ENCODE assay signal across 22 mouse cellular contexts in the genomic region with DNA sequence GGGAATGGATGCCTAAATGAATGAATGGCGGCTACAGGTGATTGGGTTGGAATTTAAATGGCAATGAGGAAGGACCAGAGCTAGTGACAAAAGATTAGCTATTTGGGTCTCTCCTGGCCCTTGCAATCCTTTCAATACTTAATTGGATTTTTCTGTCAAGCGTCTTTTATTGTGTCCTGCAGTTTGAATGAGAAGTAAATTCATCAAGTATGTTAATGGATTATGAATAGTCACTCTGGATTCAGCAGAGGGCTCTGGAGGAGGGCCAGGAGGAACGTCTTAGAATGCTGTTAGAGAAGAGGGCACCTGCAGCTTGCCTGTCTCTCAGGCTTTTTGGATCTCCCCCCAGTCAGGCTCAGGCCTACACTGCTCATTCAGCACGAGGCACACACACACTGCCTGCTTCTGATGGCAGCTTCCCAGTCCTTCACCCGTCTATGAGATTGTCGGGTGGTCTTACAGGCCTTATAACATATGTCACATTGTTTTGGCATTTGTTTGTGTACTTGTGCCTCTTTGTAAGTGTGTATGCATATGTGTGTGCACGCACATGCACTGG.
A peak's percentile ranks its signal among the peaks of the same experiment; 100 is the strongest.
DNase-seq lines count a peak whose midpoint lies in the region; ATAC-seq and TF ChIP-seq lines count a peak whose summit lies in the region.
"Had no signal": no experiment of that assay in that cellular context is flagged by ENCODE, and none has a peak within 500 bp of the region (broad histone marks: within the 10 kb centered on the region; RNA-seq: fewer than 3 reads in every experiment).

No protein-coding gene starts in this region.

- no peak for DNase-seq in midbrain, postnatal 0 days (ENCODE audit: low spot score)
- DNase-seq in Muller cell, postnatal 12 days (ENCODE audit: inconsistent ontology term): peak; percentile 14
- peak; percentile 79 for DNase-seq in brain, embryonic 14.5 days (ENCODE audit: low read depth)
- peak; percentile 20 for DNase-seq in forebrain, postnatal 0 days
- DNase-seq in frontal cortex, postnatal 36 days (ENCODE audit: low spot score in 2 of 2): no peak
- DNase-seq in natural killer cell, adult 2 months (ENCODE audit: low spot score in 2 of 2): no peak
- DNase-seq: adrenal gland, postnatal 14 days; cerebellum, adult 18-20 months; cerebellum, adult 9-11 months; embryo, embryonic 11 days; gastrocnemius, postnatal 36 days; heart, adult 18-20 months; heart, postnatal 10 days; heart, postnatal 4 days had no signal

- H3K4me1 ChIP-seq in midbrain, embryonic 13.5 days (replicated peaks): no peaks in the 10 kb centered on the region
- no peaks in the 10 kb centered on the region for H3K4me1 ChIP-seq in midbrain, postnatal 0 days (ENCODE audit: insufficient read depth, low read length)
- no peaks in the 10 kb centered on the region for H3K4me1 ChIP-seq in forebrain, postnatal 0 days (ENCODE audit: insufficient read depth)
- H3K4me1 ChIP-seq: embryonic facial prominence, embryonic 15.5 days; heart, embryonic 10.5 days; hindbrain, embryonic 12.5 days had no signal

- H3K27ac ChIP-seq in midbrain, embryonic 13.5 days: no peak overlapping the region
- H3K27ac ChIP-seq in midbrain, postnatal 0 days (ENCODE audit: low read depth, low read length): no peak overlapping the region
- no peak overlapping the region for H3K27ac ChIP-seq in forebrain, postnatal 0 days (ENCODE audit: low read depth, low read length)
- H3K27ac ChIP-seq: embryonic facial prominence, embryonic 15.5 days; heart, embryonic 10.5 days; hindbrain, embryonic 12.5 days had no signal

- TF ChIP-seq POLR2A in brain, embryonic 14.5 days (IDR thresholded peaks at IDR 0.05; ENCODE audit: borderline replicate concordance, extremely low read depth, insufficient read depth, insufficient read length, poor library complexity, severe bottlenecking): no peak

- no peak overlapping the region for H3K9ac ChIP-seq in midbrain, embryonic 13.5 days (replicated peaks)
- H3K9ac ChIP-seq in midbrain, postnatal 0 days (replicated peaks; ENCODE audit: low read length, poor library complexity, severe bottlenecking): no peak overlapping the region
- no peak overlapping the region for H3K9ac ChIP-seq in forebrain, postnatal 0 days
- H3K9ac ChIP-seq: embryonic facial prominence, embryonic 15.5 days; hindbrain, embryonic 12.5 days had no signal

- no peak overlapping the region for H3K4me3 ChIP-seq in midbrain, embryonic 13.5 days (replicated peaks)
- H3K4me3 ChIP-seq in midbrain, postnatal 0 days (ENCODE audit: low read depth, low read length): no peak overlapping the region
- H3K4me3 ChIP-seq in forebrain, postnatal 0 days (ENCODE audit: low read depth, low read length): no peak overlapping the region
- H3K4me3 ChIP-seq: embryonic facial prominence, embryonic 15.5 days; erythroblast, embryonic 14.5 days; heart, embryonic 10.5 days; hindbrain, embryonic 12.5 days had no signal

- no peaks in the 10 kb centered on the region for H3K36me3 ChIP-seq in midbrain, embryonic 13.5 days
- H3K36me3 ChIP-seq in midbrain, postnatal 0 days (ENCODE audit: insufficient read depth, low read length): no peaks in the 10 kb centered on the region
- H3K36me3 ChIP-seq in forebrain, postnatal 0 days (ENCODE audit: insufficient read depth): no peaks in the 10 kb centered on the region
- H3K36me3 ChIP-seq: embryonic facial prominence, embryonic 15.5 days; heart, embryonic 10.5 days; hindbrain, embryonic 12.5 days had no signal

- no peaks in the 10 kb centered on the region for H3K9me3 ChIP-seq in midbrain, embryonic 13.5 days
- no peaks in the 10 kb centered on the region for H3K9me3 ChIP-seq in midbrain, postnatal 0 days (ENCODE audit: low read length)
- no peaks in the 10 kb centered on the region for H3K9me3 ChIP-seq in forebrain, postnatal 0 days (ENCODE audit: low read length)
- H3K9me3 ChIP-seq: embryonic facial prominence, embryonic 15.5 days; heart, embryonic 10.5 days; hindbrain, embryonic 12.5 days had no signal

- no peak overlapping the region for H3K4me2 ChIP-seq in midbrain, embryonic 13.5 days (replicated peaks)
- H3K4me2 ChIP-seq in midbrain, postnatal 0 days (ENCODE audit: low read depth, low read length, poor library complexity, severe bottlenecking): no peak overlapping the region
- no peak overlapping the region for H3K4me2 ChIP-seq in forebrain, postnatal 0 days (ENCODE audit: low read depth)
- H3K4me2 ChIP-seq: embryonic facial prominence, embryonic 15.5 days; hindbrain, embryonic 12.5 days had no signal

- ATAC-seq in midbrain, embryonic 13.5 days: peak; percentile 50; the same call in 1 of the 2 replicates
- no peak for ATAC-seq in midbrain, postnatal 0 days (ENCODE audit: low FRiP score)
- ATAC-seq in forebrain, postnatal 0 days: no peak
- ATAC-seq: hindbrain, embryonic 16.5 days; inflammation-experienced regulatory T-cells, adult 6 months; intestine, postnatal 0 days had no signal

- 52% methylated on average over 7 of the region's 7 CpGs for WGBS in midbrain, embryonic 13.5 days
- WGBS in midbrain, postnatal 0 days: 49% methylated on average over 7 of the region's 7 CpGs
- 23% methylated on average over 7 of the region's 7 CpGs for WGBS in forebrain, postnatal 0 days

- no peaks in the 10 kb centered on the region for H3K27me3 ChIP-seq in midbrain, embryonic 13.5 days
- H3K27me3 ChIP-seq in midbrain, postnatal 0 days (ENCODE audit: insufficient read depth, low read length): no peaks in the 10 kb centered on the region
- no peaks in the 10 kb centered on the region for H3K27me3 ChIP-seq in forebrain, postnatal 0 days (ENCODE audit: insufficient read depth, low read length)
- H3K27me3 ChIP-seq: hindbrain, embryonic 12.5 days had no signal

- no peak for TF ChIP-seq CTCF in midbrain, postnatal 0 days (IDR thresholded peaks at IDR 0.05)
- no peak for TF ChIP-seq CTCF in brain, embryonic 14.5 days (IDR thresholded peaks at IDR 0.05; ENCODE audit: borderline replicate concordance, extremely low read depth, insufficient read depth, insufficient read length)
- TF ChIP-seq CTCF in forebrain, postnatal 0 days (IDR thresholded peaks at IDR 0.05; ENCODE audit: low read depth): no peak

Comparison
In these comparisons a context has a peak if more than half of its experiments do, and no peak if none do; other contexts are left out.
1. DNase-seq: peak in Muller cell, postnatal 12 days (single experiment), brain, embryonic 14.5 days (single experiment) and forebrain, postnatal 0 days (single experiment); none in midbrain, postnatal 0 days (single experiment), frontal cortex, postnatal 36 days (0 of 2) and natural killer cell, adult 2 months (0 of 2).